In genomic region chr5:66543761-66544160, GRCm38 (mm10) we compare ENCODE assay signal across 9 mouse cellular contexts.
DNase-seq lines count a peak whose midpoint lies in the region; ATAC-seq and TF ChIP-seq lines count a peak whose summit lies in the region.
"Had no signal": no experiment of that assay in that cellular context is flagged by ENCODE, and none has a peak within 500 bp of the region (broad histone marks: within the 10 kb centered on the region; RNA-seq: fewer than 3 reads in every experiment).

No protein-coding gene starts in this region.

- TF ChIP-seq CTCF in layer of hippocampus, adult 2 months (conservative IDR thresholded peaks at IDR 0.05): no peak

- no peak overlapping the region for H3K9ac ChIP-seq in embryonic facial prominence, embryonic 13.5 days

- WGBS in embryonic facial prominence, embryonic 13.5 days: 15% methylated on average over 6 of the region's 6 CpGs

- 0 out of 2 replicates have a peak, but pooled peaks cover 4% of the 10 kb centered on the region for H3K9me3 ChIP-seq in embryonic facial prominence, embryonic 13.5 days

- H3K36me3 ChIP-seq in embryonic facial prominence, embryonic 13.5 days: peaks cover 6% of the 10 kb centered on the region; the same call in 1 of the 2 replicates

- peak overlapping the region; percentile 79 for H3K27ac ChIP-seq in layer of hippocampus, adult 2 months
- peak overlapping the region; percentile 92 for H3K27ac ChIP-seq in embryonic facial prominence, embryonic 13.5 days

- peak; percentile 75 for ATAC-seq in embryonic facial prominence, embryonic 13.5 days (ENCODE audit: insufficient number of reproducible peaks, insufficient read depth, low FRiP score, low TSS enrichment, low read depth)
- ATAC-seq in megakaryocyte progenitor cell, adult 5-6 weeks (replicated peaks; ENCODE audit: poor library complexity): no peak
- ATAC-seq: hindbrain, embryonic 16.5 days had no signal

- H3K4me1 ChIP-seq in embryonic facial prominence, embryonic 13.5 days: peaks cover 52% of the 10 kb centered on the region

- H3K4me3 ChIP-seq in layer of hippocampus, adult 2 months: no peak overlapping the region
- H3K4me3 ChIP-seq in embryonic facial prominence, embryonic 13.5 days: no peak overlapping the region

- peak overlapping the region; percentile 34; the same call in 1 of the 2 replicates for H3K4me2 ChIP-seq in embryonic facial prominence, embryonic 13.5 days
- H3K4me2 ChIP-seq: midbrain, embryonic 11.5 days had no signal

- DNase-seq in layer of hippocampus, adult 2 months (ENCODE audit: low spot score in 2 of 2): no peak
- DNase-seq in layer of hippocampus, postnatal 25 days (ENCODE audit: extremely low spot score in 1 of 2, low spot score in 1 of 2): no peak
- peak; percentile 66 for DNase-seq in kidney, postnatal 14 days
- peak; percentile 80 for DNase-seq in lung, postnatal 25 days (ENCODE audit: low spot score)
- no peak for DNase-seq in neural tube, embryonic 10.5 days (ENCODE audit: extremely low spot score, low spot score)

- H3K27me3 ChIP-seq in embryonic facial prominence, embryonic 13.5 days: no peaks in the 10 kb centered on the region

Comparison
In these comparisons a context has a peak if more than half of its experiments do, and no peak if none do; other contexts are left out.
1. DNase-seq: peak in kidney, postnatal 14 days (single experiment) and lung, postnatal 25 days (single experiment); none in layer of hippocampus, adult 2 months (0 of 2), layer of hippocampus, postnatal 25 days (0 of 2) and neural tube, embryonic 10.5 days (single experiment).